Mouse (Mus musculus) limb, embryonic 15.5 days (tissue): ENCODE measurements around the gene Slc25a33. TPM values are rescaled to one million over a fixed set of nuclear protein-coding genes. Genes with fewer than 3 reads are reported as not detected.
"Not testable (repeated sequence)": the region's sequence is repeated elsewhere in the genome, so short reads cannot be mapped to it uniquely, and the experiment has no call there.

Experiments used
- ATAC-seq: fragments of 200-750 bp; cut with Nextera tagmentation; 2 replicates; pipeline ENCODE4 v1.8.0; 2017; ENCODE audit warnings: low read depth, moderate TSS enrichment; ENCODE audit not compliant: insufficient number of reproducible peaks, low FRiP score, low TSS enrichment
- H3K27ac ChIP-seq: fragments of 300-500 bp; sonication (generic); 2 replicates; pipeline ENCODE4 v1.5.1; 2015; ENCODE audit warnings: moderate library complexity, mild to moderate bottlenecking, inconsistent platforms
- H3K27me3 ChIP-seq: fragments of 300-500 bp; sonication (generic); 2 replicates; pipeline ENCODE4 v1.6.1; 2015; ENCODE audit warnings: inconsistent platforms
- H3K36me3 ChIP-seq: fragments of 300-500 bp; sonication (generic); 2 replicates; pipeline ENCODE4 v1.6.1; 2015; ENCODE audit warnings: inconsistent platforms
- H3K4me1 ChIP-seq: fragments of 300-500 bp; sonication (generic); 2 replicates; pipeline ENCODE4 v1.6.1; 2015; ENCODE audit warnings: inconsistent platforms
- H3K4me2 ChIP-seq: fragments of 300-500 bp; sonication (generic); 2 replicates; pipeline ENCODE4 v1.6.1; 2015; ENCODE audit warnings: mild to moderate bottlenecking, inconsistent platforms
- H3K4me3 ChIP-seq: fragments of 300-500 bp; sonication (generic); 2 replicates; pipeline ENCODE4 v1.5.1; 2015; ENCODE audit warnings: mild to moderate bottlenecking, inconsistent platforms
- H3K9ac ChIP-seq: fragments of 300-500 bp; sonication (generic); 2 replicates; pipeline ENCODE4 v1.6.1; 2015; ENCODE audit warnings: inconsistent platforms
- H3K9me3 ChIP-seq: fragments of 300-500 bp; sonication (generic); 2 replicates; pipeline ENCODE4 v1.6.1; 2016; ENCODE audit warnings: inconsistent platforms
- WGBS: fragments of 180-500 bp; shearing (Covaris S2); methylation state at CpG from one replicate; pipeline ENCODE4 v1.1.7; 2015; 5-methylcytosine and 5-hydroxymethylcytosine counted together
- polyA plus RNA-seq: library from polyadenylated mRNA; unstranded; fragments of >200 nt; fragmentation: Nextera tagmentation; extraction: Ambion mirVana; gene quantifications from 2 replicates; pipeline ENCODE4 v1.2.1, GENCODE M21; 2015

Slc25a33 gene
- polyA plus RNA-seq, 1 experiment from 2014 or later, result 9.4 TPM

- WGBS, result 84% methylated on average over 9 of the region's 9 CpGs
- no peak overlapping the region for H3K4me3 ChIP-seq
- H3K9ac ChIP-seq, result no peak overlapping the region
- no peaks in the 10 kb centered on the region for H3K36me3 ChIP-seq
- H3K27me3 ChIP-seq, result no peaks in the 10 kb centered on the region
- ATAC-seq, result no peak
- no peak overlapping the region for H3K27ac ChIP-seq
- no peaks in the 10 kb centered on the region for H3K9me3 ChIP-seq
- H3K4me1 ChIP-seq, result peaks cover 19% of the 10 kb centered on the region
- no peak overlapping the region for H3K4me2 ChIP-seq
These were observed 3.0 kb upstream of the Slc25a33 start for GRCm38 (mm10) chr4:149777126-149777525.

- peaks cover 19% of the 10 kb centered on the region for H3K4me1 ChIP-seq
- no peak for ATAC-seq
- no peak overlapping the region for H3K27ac ChIP-seq
- 42% methylated on average over 8 of the region's 8 CpGs for WGBS
- H3K9ac ChIP-seq, result no peak overlapping the region
- H3K4me2 ChIP-seq, result no peak overlapping the region
- no peaks in the 10 kb centered on the region for H3K9me3 ChIP-seq
- no peaks in the 10 kb centered on the region for H3K36me3 ChIP-seq
- H3K4me3 ChIP-seq, result no peak overlapping the region
- no peaks in the 10 kb centered on the region for H3K27me3 ChIP-seq
These were observed 1.8 kb upstream of the Slc25a33 start for GRCm38 (mm10) chr4:149775760-149776362.

GRCm38 (mm10) chr4:149775330-149775729 lies 1.3 kb upstream of the Slc25a33 start:
- H3K27me3 ChIP-seq, result no peaks in the 10 kb centered on the region
- no peak for ATAC-seq
- no peak overlapping the region for H3K27ac ChIP-seq
- H3K4me3 ChIP-seq, result no peak overlapping the region
- no peak overlapping the region for H3K4me2 ChIP-seq
- WGBS, result 69% methylated on average over 7 of the region's 7 CpGs
- H3K36me3 ChIP-seq, result no peaks in the 10 kb centered on the region
- H3K9ac ChIP-seq, result no peak overlapping the region
- no peaks in the 10 kb centered on the region for H3K9me3 ChIP-seq
- H3K4me1 ChIP-seq, result peaks cover 19% of the 10 kb centered on the region

GRCm38 (mm10) chr4:149773408-149774093 lies 526 bp downstream of the Slc25a33 start:
- Histone ChIP-seq H3K9ac (peak overlapping the region; percentile 56), H3K36me3 (no peaks in the 10 kb centered on the region), H3K4me2 (peak overlapping the region; percentile 99), H3K27me3 (no peaks in the 10 kb centered on the region), H3K4me3 (peak overlapping the region; percentile 69), H3K4me1 (peaks cover 19% of the 10 kb centered on the region), H3K9me3 (no peaks in the 10 kb centered on the region), H3K27ac (peak overlapping the region; percentile 80)
- WGBS, result under 1% methylated on average over 65 of the region's 65 CpGs
- peak; percentile 31 for ATAC-seq

GRCm38 (mm10) chr4:149772394-149772793 lies 1.7 kb downstream of the Slc25a33 start:
- Histone ChIP-seq H3K9me3 (no peaks in the 10 kb centered on the region), H3K4me1 (peaks cover 19% of the 10 kb centered on the region), H3K36me3 (no peaks in the 10 kb centered on the region), H3K4me3 (no peak overlapping the region), H3K9ac (no peak overlapping the region), H3K4me2 (no peak overlapping the region), H3K27ac (no peak overlapping the region), H3K27me3 (no peaks in the 10 kb centered on the region)
- WGBS, result 17% methylated on average over 2 of the region's 2 CpGs
- no peak for ATAC-seq

GRCm38 (mm10) chr4:149765201-149765600 lies 8.9 kb downstream of the Slc25a33 start:
- H3K27ac ChIP-seq, result no peak overlapping the region
- 85% methylated on average over 5 of the region's 5 CpGs for WGBS
- no peaks in the 10 kb centered on the region for H3K9me3 ChIP-seq
- no peak overlapping the region for H3K4me2 ChIP-seq
- no peak overlapping the region for H3K9ac ChIP-seq
- no peak for ATAC-seq
- H3K4me3 ChIP-seq, result no peak overlapping the region
- no peaks in the 10 kb centered on the region for H3K36me3 ChIP-seq
- H3K27me3 ChIP-seq, result no peaks in the 10 kb centered on the region
- no peaks in the 10 kb centered on the region; the same call in 1 of the 2 replicates for H3K4me1 ChIP-seq

- H3K9me3 ChIP-seq, result no peaks in the 10 kb centered on the region
- 0 out of 2 replicates have a peak, but pooled peaks cover 3% of the 10 kb centered on the region for H3K36me3 ChIP-seq
- no peak overlapping the region for H3K4me3 ChIP-seq
- H3K4me2 ChIP-seq, result no peak overlapping the region
- no peak for ATAC-seq
- H3K27me3 ChIP-seq, result no peaks in the 10 kb centered on the region
- no peak overlapping the region for H3K9ac ChIP-seq
- H3K4me1 ChIP-seq, result no peaks in the 10 kb centered on the region; the same call in 1 of the 2 replicates
- H3K27ac ChIP-seq, result no peak overlapping the region
- 82% methylated on average over 2 of the region's 2 CpGs for WGBS
These were observed 10.7 kb downstream of the Slc25a33 start for GRCm38 (mm10) chr4:149763335-149763734.

GRCm38 (mm10) chr4:149759517-149759916 lies 14.6 kb downstream of the Slc25a33 start:
- Histone ChIP-seq H3K27ac (no peak overlapping the region), H3K9ac (no peak overlapping the region), H3K36me3 (peaks cover 7% of the 10 kb centered on the region; the same call in 1 of the 2 replicates), H3K9me3 (no peaks in the 10 kb centered on the region), H3K27me3 (no peaks in the 10 kb centered on the region), H3K4me1 (no peaks in the 10 kb centered on the region; the same call in 1 of the 2 replicates), H3K4me3 (no peak overlapping the region), H3K4me2 (no peak overlapping the region)
- WGBS, result 62% methylated on average over 5 of the region's 5 CpGs
- no peak for ATAC-seq

- H3K4me2 ChIP-seq, result no peak overlapping the region
- 85% methylated on average over 6 of the region's 6 CpGs for WGBS
These were observed 15.7 kb downstream of the Slc25a33 start for GRCm38 (mm10) chr4:149758423-149758822.

GRCm38 (mm10) chr4:149756546-149756945 lies 17.5 kb downstream of the Slc25a33 start:
- H3K4me3 ChIP-seq, H3K9me3 ChIP-seq, ATAC-seq, H3K36me3 ChIP-seq, H3K9ac ChIP-seq, H3K27ac ChIP-seq, H3K27me3 ChIP-seq, H3K4me1 ChIP-seq, H3K4me2 ChIP-seq: not testable (repeated sequence)
- 90% methylated on average over 7 of the region's 7 CpGs for WGBS

More at GRCm38 (mm10) chr4:149758423-149758822, 15.7 kb downstream of the Slc25a33 start:
- H3K9me3 ChIP-seq, result no peaks in the 10 kb centered on the region
- no peak overlapping the region for H3K4me3 ChIP-seq
- H3K36me3 ChIP-seq, result peaks cover 7% of the 10 kb centered on the region; the same call in 1 of the 2 replicates
- no peak overlapping the region for H3K9ac ChIP-seq
- H3K27ac ChIP-seq, result no peak overlapping the region
- no peaks in the 10 kb centered on the region for H3K27me3 ChIP-seq
- no peak for ATAC-seq
- no peaks in the 10 kb centered on the region; the same call in 1 of the 2 replicates for H3K4me1 ChIP-seq

- no peak overlapping the region for H3K4me3 ChIP-seq
- H3K9ac ChIP-seq, result no peak overlapping the region
- H3K36me3 ChIP-seq, result peaks cover 8% of the 10 kb centered on the region; the same call in 1 of the 2 replicates
- peaks cover 3% of the 10 kb centered on the region; the same call in 1 of the 2 replicates for H3K4me1 ChIP-seq
- no peak overlapping the region for H3K27ac ChIP-seq
- H3K4me2 ChIP-seq, result no peak overlapping the region
- H3K27me3 ChIP-seq, result no peaks in the 10 kb centered on the region
- 45% methylated on average over 3 of the region's 3 CpGs for WGBS
- ATAC-seq, result no peak
- no peaks in the 10 kb centered on the region for H3K9me3 ChIP-seq
These were observed 21.2 kb downstream of the Slc25a33 start for GRCm38 (mm10) chr4:149752836-149753235.

GRCm38 (mm10) chr4:149752124-149752799 lies 21.8 kb downstream of the Slc25a33 start:
- Histone ChIP-seq H3K4me3 (no peak overlapping the region), H3K9me3 (no peaks in the 10 kb centered on the region), H3K4me2 (no peak overlapping the region), H3K27me3 (no peaks in the 10 kb centered on the region), H3K36me3 (peaks cover 8% of the 10 kb centered on the region; the same call in 1 of the 2 replicates), H3K27ac (no peak overlapping the region), H3K9ac (no peak overlapping the region), H3K4me1 (peaks cover 3% of the 10 kb centered on the region; the same call in 1 of the 2 replicates)
- no peak for ATAC-seq
- WGBS, result 31% methylated on average over 17 of the region's 17 CpGs
